Mouse (Mus musculus) erythroblast, embryonic 14.5 days (primary cell): Measurements from ENCODE around the gene Metrnl.

Experiments used
- GATA1 ChIP-seq: IDR thresholded peaks from 2 replicates; pipeline ENCODE4 v1.6.1; 2012; ENCODE audit warnings: low read length, inconsistent platforms, mixed read lengths
- TAL1 ChIP-seq: IDR thresholded peaks from 3 replicates; pipeline ENCODE4 v1.6.1; 2012; ENCODE audit warnings: low read length, inconsistent platforms, mixed read lengths

- TF ChIP-seq TAL1: no peak
- no peak for TF ChIP-seq GATA1
Observed at GRCm38 (mm10) chr11:121709278-121709677, 7.9 kb downstream of the Metrnl start.
